Mouse (Mus musculus) liver, adult (tissue): ENCODE data around the gene Serac1.

Source experiments
- GATA4 ChIP-seq: IDR thresholded peaks from 2 replicates; pipeline ENCODE4 v1.6.1; 2014; ENCODE audit warnings: mild to moderate bottlenecking, low read length; ENCODE audit not compliant: insufficient replicate concordance

Serac1 gene

GRCm38 (mm10) chr17:5998235-5998500 is 81.4 kb downstream of the Serac1 start:
- TF ChIP-seq GATA4: no peak

DNA sequence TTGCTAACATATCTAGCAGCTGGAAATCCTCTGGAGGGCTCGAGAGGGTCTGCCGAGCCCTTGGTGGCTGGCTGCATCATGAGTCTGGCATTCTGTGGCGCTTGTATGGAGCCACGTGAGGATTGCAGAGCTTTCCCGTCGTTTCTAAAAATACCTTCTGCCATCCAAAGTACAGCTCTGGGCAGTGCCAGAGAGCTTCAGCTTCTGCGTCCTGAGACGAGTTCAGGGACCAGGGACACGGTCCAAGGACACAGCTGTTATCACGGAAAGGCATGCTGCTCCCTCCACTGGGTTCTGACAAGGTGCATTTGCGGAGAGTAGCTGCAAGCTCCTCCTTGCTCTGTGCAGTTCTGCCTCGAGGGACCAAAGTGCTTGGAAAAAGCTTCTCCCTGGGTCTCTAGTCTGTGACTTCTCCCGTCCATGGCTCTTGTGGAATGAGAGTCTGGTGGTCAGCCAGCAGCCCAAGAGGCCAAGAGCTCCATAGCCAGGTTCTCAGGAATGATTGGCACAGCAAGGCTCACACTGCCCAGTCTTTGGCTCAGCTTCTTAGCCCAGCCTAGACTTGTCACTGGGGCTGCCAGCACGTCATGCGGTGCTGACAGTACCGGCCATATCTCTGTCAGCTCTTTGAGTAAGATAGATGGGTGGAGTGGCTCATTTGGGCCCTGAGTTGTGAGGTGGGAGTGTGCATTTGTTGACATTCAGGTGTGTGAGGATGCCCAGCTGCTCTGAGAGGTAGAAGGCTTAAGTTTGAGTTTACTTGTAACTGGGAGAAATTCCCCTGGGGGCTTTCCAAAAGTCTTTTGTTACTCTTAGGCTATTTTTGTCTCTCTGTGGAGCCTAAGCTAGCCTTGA is 81.9 kb downstream of the Serac1 start:
- TF ChIP-seq GATA4: peak; percentile 74; the same call in 1 of the 2 replicates

- TF ChIP-seq GATA4: no peak
Measured at GRCm38 (mm10) chr17:5996589-5996988, 83.0 kb downstream of the Serac1 start.

DNA sequence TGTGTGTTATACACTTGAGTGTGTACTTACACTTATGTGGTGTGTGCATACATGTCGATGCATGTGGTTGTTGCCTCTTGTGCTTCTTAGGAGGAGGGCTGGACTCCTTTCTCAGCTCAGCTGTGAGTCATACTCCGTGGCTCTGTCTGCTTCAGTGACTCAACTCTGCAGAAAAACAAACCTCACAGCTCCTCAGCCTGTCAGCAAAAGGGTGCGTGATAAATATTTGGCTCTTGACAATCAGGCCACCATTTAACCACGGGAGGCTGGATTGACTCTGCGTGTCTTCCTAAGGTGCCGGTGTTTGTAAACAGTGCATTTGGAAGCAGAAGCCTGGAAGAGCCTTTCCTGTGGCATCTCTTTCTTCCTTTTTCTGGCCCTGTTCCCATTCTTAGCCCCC is 84.9 kb downstream of the Serac1 start:
- no peak for TF ChIP-seq GATA4

GRCm38 (mm10) chr17:5993581-5994260 is 85.8 kb downstream of the Serac1 start:
- TF ChIP-seq GATA4: no peak

DNA sequence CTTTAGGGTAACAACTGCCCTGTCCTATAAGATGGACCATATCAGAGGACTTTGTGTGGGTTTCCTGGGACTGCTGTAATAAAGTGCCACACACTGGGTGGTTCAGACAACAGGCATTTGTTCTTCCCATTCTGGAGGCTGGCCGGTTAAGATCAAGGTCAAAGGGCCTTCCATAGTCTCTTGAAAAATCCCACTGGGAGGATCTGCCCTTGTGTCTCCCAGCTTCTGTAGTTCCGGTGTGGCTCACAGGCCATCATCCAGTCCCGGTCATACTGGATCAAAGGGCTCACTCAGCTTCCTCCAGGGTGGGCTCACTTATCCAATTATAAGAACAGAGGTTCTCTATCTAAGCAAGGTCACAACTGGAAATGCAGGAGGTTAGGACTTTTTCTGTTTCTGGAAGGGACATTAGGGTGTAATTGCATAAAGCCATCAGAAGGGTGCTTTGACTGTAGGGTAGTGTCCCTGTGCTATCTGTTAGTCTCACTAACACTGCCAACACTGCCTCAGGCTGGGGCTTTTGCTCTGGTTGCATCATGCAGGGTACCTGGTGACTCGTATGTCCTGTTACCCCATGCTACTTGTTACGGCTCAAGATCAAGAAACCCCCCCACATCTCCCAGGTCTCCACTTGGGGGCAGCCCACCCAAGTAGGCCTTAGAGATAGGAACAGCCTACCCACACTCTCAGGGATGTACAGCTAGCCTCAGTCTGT is 86.5 kb downstream of the Serac1 start:
- no peak for TF ChIP-seq GATA4
